9 mouse cellular contexts compared by ENCODE assay signal in genomic region chr9:35424671-35425070, GRCm38 (mm10). TPM values are rescaled to one million over a fixed set of nuclear protein-coding genes. Genes with fewer than 3 reads are reported as not detected.
DNase-seq lines count a peak whose midpoint lies in the region; ATAC-seq and TF ChIP-seq lines count a peak whose summit lies in the region.
"Had no signal": no experiment of that assay in that cellular context is flagged by ENCODE, and none has a peak within 500 bp of the region (broad histone marks: within the 10 kb centered on the region; RNA-seq: fewer than 3 reads in every experiment).

No protein-coding gene starts in this region.

- WGBS in forebrain, embryonic 11.5 days, result 7% methylated on average over 8 of the region's 8 CpGs
- WGBS in intestine, embryonic 15.5 days, result 7% methylated on average over 8 of the region's 8 CpGs
- 42% methylated on average over 8 of the region's 8 CpGs for WGBS in liver, embryonic 12.5 days (ENCODE audit: insufficient replicate concordance)

- H3K79me2 ChIP-seq in C2C12 (ENCODE audit: control insufficient read depth, insufficient read depth) (peaks cover 81% of the 10 kb centered on the region), myocyte (ENCODE audit: control insufficient read depth, insufficient read depth) (peaks cover 79% of the 10 kb centered on the region)

- H3K9ac ChIP-seq in forebrain, embryonic 11.5 days (ENCODE audit: low read length), result 0 out of 2 replicates have a peak overlapping the region, but pooled peaks have one; percentile 24
- peak overlapping the region; percentile 29 for H3K9ac ChIP-seq in intestine, embryonic 15.5 days
- no peak overlapping the region for H3K9ac ChIP-seq in liver, embryonic 12.5 days

- H3K27me3 ChIP-seq in C2C12 (ENCODE audit: control insufficient read depth, insufficient read depth, insufficient read length), result no peaks in the 10 kb centered on the region
- H3K27me3 ChIP-seq in forebrain, embryonic 11.5 days (ENCODE audit: control insufficient read depth, insufficient read depth, low read length), result no peaks in the 10 kb centered on the region; the same call in 1 of the 2 replicates
- no peaks in the 10 kb centered on the region for H3K27me3 ChIP-seq in intestine, embryonic 15.5 days (replicated peaks)
- no peaks in the 10 kb centered on the region for H3K27me3 ChIP-seq in myocyte (ENCODE audit: control insufficient read depth, insufficient read depth, insufficient read length)
- H3K27me3 ChIP-seq in liver, embryonic 12.5 days (replicated peaks), result peaks cover 36% of the 10 kb centered on the region

- H3K4me3 ChIP-seq in C2C12 (ENCODE audit: insufficient read depth, poor library complexity, severe bottlenecking) (peak overlapping the region; percentile 25), myocyte (peak overlapping the region; percentile 75)
- peak overlapping the region; percentile 27 for H3K4me3 ChIP-seq in forebrain, embryonic 11.5 days (ENCODE audit: low read depth, low read length)
- peak overlapping the region; percentile 23 for H3K4me3 ChIP-seq in intestine, embryonic 15.5 days (replicated peaks)
- no peak overlapping the region for H3K4me3 ChIP-seq in liver, embryonic 12.5 days
- H3K4me3 ChIP-seq: erythroblast, embryonic 14.5 days had no signal

- peak overlapping the region; percentile 58; the same call in 1 of the 2 replicates for H3K27ac ChIP-seq in forebrain, embryonic 11.5 days (ENCODE audit: low read depth, low read length)
- H3K27ac ChIP-seq in intestine, embryonic 15.5 days, result peak overlapping the region; percentile 46
- H3K27ac ChIP-seq in liver, embryonic 12.5 days, result no peak overlapping the region

- H3K36me3 ChIP-seq in C2C12 (ENCODE audit: control insufficient read depth, insufficient read depth), result no peaks in the 10 kb centered on the region
- no peaks in the 10 kb centered on the region for H3K36me3 ChIP-seq in forebrain, embryonic 11.5 days (ENCODE audit: control insufficient read depth, insufficient read depth, low read length)
- no peaks in the 10 kb centered on the region for H3K36me3 ChIP-seq in intestine, embryonic 15.5 days
- peaks cover 1% of the 10 kb centered on the region for H3K36me3 ChIP-seq in myocyte (ENCODE audit: control insufficient read depth, insufficient read depth)
- no peaks in the 10 kb centered on the region for H3K36me3 ChIP-seq in liver, embryonic 12.5 days

- DNase-seq in cerebellum, postnatal 10 days, result peak; percentile 34 to 54
- DNase-seq in forebrain, embryonic 11.5 days (ENCODE audit: low spot score), result peak; percentile 81
- DNase-seq in thymus, postnatal 0 days (ENCODE audit: low spot score), result no peak

- no peaks in the 10 kb centered on the region for H3K9me3 ChIP-seq in forebrain, embryonic 11.5 days (ENCODE audit: control insufficient read depth, low read length)
- no peaks in the 10 kb centered on the region for H3K9me3 ChIP-seq in intestine, embryonic 15.5 days
- H3K9me3 ChIP-seq in liver, embryonic 12.5 days (replicated peaks), result no peaks in the 10 kb centered on the region

- H3K4me2 ChIP-seq in forebrain, embryonic 11.5 days (ENCODE audit: low read depth, low read length, severe bottlenecking), result peak overlapping the region; percentile 37
- peak overlapping the region; percentile 57 for H3K4me2 ChIP-seq in intestine, embryonic 15.5 days (replicated peaks)
- H3K4me2 ChIP-seq in myocyte (ENCODE audit: low read depth), result peak overlapping the region; percentile 84
- no peak overlapping the region for H3K4me2 ChIP-seq in liver, embryonic 12.5 days

- peak overlapping the region; percentile 52 for H3ac ChIP-seq in C2C12 (ENCODE audit: control insufficient read depth, insufficient read length, low read depth)
- no peak overlapping the region for H3ac ChIP-seq in myocyte (ENCODE audit: control insufficient read depth, insufficient read length)

- peaks cover 64% of the 10 kb centered on the region for H3K79me3 ChIP-seq in C2C12 (ENCODE audit: low read depth)

- TF ChIP-seq POLR2A in myocyte (IDR thresholded peaks at IDR 0.05; ENCODE audit: insufficient read length, low read depth), result peak; percentile 31

- no peak for TF ChIP-seq CTCF in C2C12 (IDR thresholded peaks at IDR 0.05; ENCODE audit: control insufficient read depth, insufficient read depth, insufficient read length)

- peaks cover 11% of the 10 kb centered on the region; the same call in 1 of the 2 replicates for H3K4me1 ChIP-seq in forebrain, embryonic 11.5 days (replicated peaks; ENCODE audit: control insufficient read depth, insufficient read depth, low read length)
- peaks cover 12% of the 10 kb centered on the region for H3K4me1 ChIP-seq in intestine, embryonic 15.5 days (replicated peaks)
- peaks cover 18% of the 10 kb centered on the region for H3K4me1 ChIP-seq in liver, embryonic 12.5 days

- ATAC-seq in cerebellum, adult (ENCODE audit: insufficient number of reproducible peaks, low FRiP score, low TSS enrichment), result no peak
- peak; percentile 60 for ATAC-seq in forebrain, embryonic 11.5 days (replicated peaks; ENCODE audit: low FRiP score)
- peak; percentile 14; the same call in 1 of the 2 replicates for ATAC-seq in intestine, embryonic 15.5 days
- no peak for ATAC-seq in liver, embryonic 12.5 days

TF ChIP-seq in C2C12, 6 proteins besides CTCF, POLR2A, EP300 and RAD21:
- TF ChIP-seq USF1 (IDR thresholded peaks at IDR 0.05; ENCODE audit: low read depth), result no peak
- no peak for TF ChIP-seq MYOD1 (IDR thresholded peaks at IDR 0.05; ENCODE audit: control insufficient read depth, insufficient read length, low read depth)
- no peak for TF ChIP-seq MYOG (IDR thresholded peaks at IDR 0.05; ENCODE audit: control insufficient read depth, extremely low read depth, insufficient read length)
- no peak for TF ChIP-seq FOSL1 (IDR thresholded peaks at IDR 0.05; ENCODE audit: insufficient read depth, low read length, poor library complexity, severe bottlenecking)
- no peak for TF ChIP-seq CEBPB (IDR thresholded peaks at IDR 0.05; ENCODE audit: low read depth)
- TF ChIP-seq MAX (IDR thresholded peaks at IDR 0.05), result no peak

TF ChIP-seq in myocyte, 11 proteins besides CTCF, POLR2A, EP300 and RAD21:
- TF ChIP-seq SRF (IDR thresholded peaks at IDR 0.05; ENCODE audit: control insufficient read depth, insufficient read length, low read depth) (no peak), USF1 (IDR thresholded peaks at IDR 0.05; ENCODE audit: low read depth) (no peak), MAX (IDR thresholded peaks at IDR 0.05; ENCODE audit: low read depth) (no peak), MYOD1 (IDR thresholded peaks at IDR 0.05; ENCODE audit: control insufficient read depth in 1 of 3, insufficient read length in 2 of 3, low read depth in 2 of 3) (no peak), CEBPB (IDR thresholded peaks at IDR 0.05; ENCODE audit: insufficient read depth, poor library complexity, severe bottlenecking) (no peak), POLR2AphosphoS2 (IDR thresholded peaks at IDR 0.05; ENCODE audit: insufficient read length, low read depth) (peak; percentile 40), TCF3 (IDR thresholded peaks at IDR 0.05; ENCODE audit: insufficient read length, low read depth) (no peak)

RNA-seq across cellular contexts. Expression of gene Cdon, which starts 3.7 kb away (rescaled TPM):
- polyA plus RNA-seq in C2C12 (2012; fragmentation: generic; extraction: Trizol) (39.9 TPM), myocyte (2012; fragmentation: generic; extraction: Trizol) (49.9 TPM)
- polyA plus RNA-seq in forebrain, embryonic 11.5 days (2014; fragmentation: Nextera tagmentation; extraction: Ambion mirVana), result 16.4 and 17.2 TPM in 2 replicates
- polyA plus RNA-seq in intestine, embryonic 15.5 days (2015; fragmentation: Nextera tagmentation; extraction: Ambion mirVana), result 6.6 and 8.2 TPM in 2 replicates
- 1.5 and 2.0 TPM in 2 replicates for polyA plus RNA-seq in thymus, postnatal 0 days (2015; fragmentation: Nextera tagmentation; extraction: Ambion mirVana)
- 0.96 and 1.0 TPM in 2 replicates for polyA plus RNA-seq in liver, embryonic 12.5 days (2016; fragmentation: Nextera tagmentation; extraction: Ambion mirVana)
- polyA plus RNA-seq: erythroblast, embryonic 14.5 days had no signal

Comparison
In these comparisons a context has a peak if more than half of its experiments do, and no peak if none do; other contexts are left out.
1. ATAC-seq: peak in forebrain, embryonic 11.5 days (single experiment) and intestine, embryonic 15.5 days (single experiment); none in cerebellum, adult (single experiment) and liver, embryonic 12.5 days (single experiment).